ENCODE assay signal across 13 mouse cellular contexts in the genomic region with DNA sequence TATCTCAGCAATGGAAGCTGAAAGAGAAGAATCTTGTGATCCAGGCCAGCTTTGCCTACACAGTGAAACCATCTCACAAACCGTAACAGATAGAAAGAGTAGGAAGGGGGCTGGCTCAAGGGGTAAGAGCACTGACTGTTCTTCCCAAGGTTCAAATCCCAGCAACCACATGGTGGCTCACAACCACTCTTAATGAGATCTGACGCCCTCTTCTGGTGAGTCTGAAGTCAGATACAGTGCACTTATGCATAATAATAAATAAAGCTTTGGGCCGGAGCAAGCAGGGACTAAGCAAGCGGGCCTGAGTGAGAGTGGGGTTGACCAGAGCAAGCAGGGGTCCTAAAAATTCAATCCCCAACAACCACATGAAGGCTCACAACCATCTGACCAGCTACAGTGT. TPM values are rescaled to one million over a fixed set of nuclear protein-coding genes. Genes with fewer than 3 reads are reported as not detected.
DNase-seq lines count a peak whose midpoint lies in the region; ATAC-seq and TF ChIP-seq lines count a peak whose summit lies in the region.
"Had no signal": no experiment of that assay in that cellular context is flagged by ENCODE, and none has a peak within 500 bp of the region (broad histone marks: within the 10 kb centered on the region; RNA-seq: fewer than 3 reads in every experiment).

No protein-coding gene starts in this region.

- no peak for TF ChIP-seq EP300 in liver, postnatal 0 days (IDR thresholded peaks at IDR 0.05; ENCODE audit: low read depth)

- H3K4me3 ChIP-seq in gastrocnemius, adult 2 months = no peak overlapping the region
- H3K4me3 ChIP-seq in liver, postnatal 0 days (ENCODE audit: low read depth, low read length) = no peak overlapping the region
- no peak overlapping the region for H3K4me3 ChIP-seq in liver, embryonic 11.5 days (ENCODE audit: low read depth, low read length)
- H3K4me3 ChIP-seq: limb, embryonic 13.5 days; liver, embryonic 15.5 days; stomach, embryonic 15.5 days had no signal

- no peaks in the 10 kb centered on the region for H3K4me1 ChIP-seq in liver, postnatal 0 days (ENCODE audit: insufficient read depth)
- no peaks in the 10 kb centered on the region for H3K4me1 ChIP-seq in liver, embryonic 11.5 days (replicated peaks; ENCODE audit: control insufficient read depth, insufficient read depth, low read length)
- H3K4me1 ChIP-seq: limb, embryonic 13.5 days; liver, embryonic 15.5 days; stomach, embryonic 15.5 days had no signal

- no peak overlapping the region for H3K9ac ChIP-seq in liver, postnatal 0 days (replicated peaks)
- no peak overlapping the region for H3K9ac ChIP-seq in liver, embryonic 11.5 days (ENCODE audit: low read depth, low read length)
- H3K9ac ChIP-seq: limb, embryonic 13.5 days; liver, embryonic 15.5 days; stomach, embryonic 15.5 days had no signal

- 86% methylated on average over 4 of the region's 4 CpGs for WGBS in liver, postnatal 0 days (ENCODE audit: insufficient replicate concordance)
- 79% methylated on average over 4 of the region's 4 CpGs for WGBS in liver, embryonic 11.5 days

- H3K27me3 ChIP-seq in liver, postnatal 0 days (ENCODE audit: insufficient read depth, low read length) = no peaks in the 10 kb centered on the region
- H3K27me3 ChIP-seq in liver, embryonic 11.5 days (replicated peaks; ENCODE audit: control insufficient read depth, insufficient read depth, low read length) = no peaks in the 10 kb centered on the region
- H3K27me3 ChIP-seq: limb, embryonic 13.5 days; liver, embryonic 15.5 days; stomach, embryonic 15.5 days had no signal

- peak; percentile 29; the same call in 1 of the 2 replicates for TF ChIP-seq CTCF in gastrocnemius, adult 2 months (IDR thresholded peaks at IDR 0.05)
- peak; percentile 26; the same call in 1 of the 2 replicates for TF ChIP-seq CTCF in liver, postnatal 0 days (IDR thresholded peaks at IDR 0.05; ENCODE audit: low read depth)

- H3K9me3 ChIP-seq in liver, postnatal 0 days (ENCODE audit: low read length) = no peaks in the 10 kb centered on the region
- no peaks in the 10 kb centered on the region for H3K9me3 ChIP-seq in liver, embryonic 11.5 days (ENCODE audit: control insufficient read depth, low read length)
- H3K9me3 ChIP-seq: limb, embryonic 13.5 days; liver, embryonic 15.5 days; stomach, embryonic 15.5 days had no signal

- intact Hi-C loops in gastrocnemius, adult 2 months (cut with DNase I) = no loop called here

- no peak overlapping the region for H3K27ac ChIP-seq in gastrocnemius, adult 2 months
- H3K27ac ChIP-seq in liver, postnatal 0 days (ENCODE audit: low read depth) = no peak overlapping the region
- H3K27ac ChIP-seq in liver, embryonic 11.5 days (ENCODE audit: low read depth, low read length) = no peak overlapping the region
- H3K27ac ChIP-seq: limb, embryonic 13.5 days; liver, embryonic 15.5 days; stomach, embryonic 15.5 days had no signal

- ATAC-seq in liver, postnatal 0 days = no peak
- no peak for ATAC-seq in liver, embryonic 11.5 days (replicated peaks; ENCODE audit: low FRiP score)

- H3K4me2 ChIP-seq in liver, postnatal 0 days (ENCODE audit: low read depth, low read length) = no peak overlapping the region
- H3K4me2 ChIP-seq in liver, embryonic 11.5 days = no peak overlapping the region
- H3K4me2 ChIP-seq: limb, embryonic 13.5 days; liver, embryonic 15.5 days; stomach, embryonic 15.5 days had no signal

- peaks cover 74% of the 10 kb centered on the region for H3K36me3 ChIP-seq in liver, postnatal 0 days (replicated peaks; ENCODE audit: insufficient read depth, low read length)
- H3K36me3 ChIP-seq in liver, embryonic 11.5 days (ENCODE audit: control insufficient read depth, insufficient read depth, low read length) = peaks cover 70% of the 10 kb centered on the region

- no peak for DNase-seq in gastrocnemius, adult 2 months
- no peak for DNase-seq in gastrocnemius, postnatal 10 days
- DNase-seq in liver, postnatal 0 days = no peak
- no peak for DNase-seq in liver, embryonic 11.5 days (ENCODE audit: low spot score)
- DNase-seq in B cell, adult 2 months = peak; percentile 37 to 50
- peak; percentile 38 for DNase-seq in T-cell, adult 2 months (ENCODE audit: low spot score)
- no peak for DNase-seq in adipocyte (ENCODE audit: low spot score)
- DNase-seq: cerebellum, adult 9-11 months; gastrocnemius, postnatal 14 days; midbrain, embryonic 14.5 days had no signal

RNA-seq across cellular contexts. Expression of gene Smarcc1, which starts 24.2 kb away (rescaled TPM):
- total RNA-seq in gastrocnemius, adult 2 months (2021) = 10 to 100 TPM; 21.0 to 25.6 TPM
- 10 to 100 TPM; 34.5 to 41.9 TPM for total RNA-seq in gastrocnemius, postnatal 10 days (2021)
- polyA plus RNA-seq in liver, postnatal 0 days (2015; fragmentation: Nextera tagmentation; extraction: Ambion mirVana) = 13.5 and 18.5 TPM in 2 replicates
- 69.1 and 72.5 TPM in 2 replicates for polyA plus RNA-seq in liver, embryonic 11.5 days (2014; fragmentation: Nextera tagmentation; extraction: Ambion mirVana)

RNA-seq across cellular contexts. Expression of gene Dhx30, which starts 24.3 kb away (rescaled TPM):
- total RNA-seq in gastrocnemius, adult 2 months (2021) = 10 to 100 TPM; 28.2 to 35.5 TPM
- 10 to 100 TPM; 43.3 to 45.5 TPM for total RNA-seq in gastrocnemius, postnatal 10 days (2021)
- polyA plus RNA-seq in liver, postnatal 0 days (2015; fragmentation: Nextera tagmentation; extraction: Ambion mirVana) = 19.0 and 24.8 TPM in 2 replicates
- polyA plus RNA-seq in liver, embryonic 11.5 days (2014; fragmentation: Nextera tagmentation; extraction: Ambion mirVana) = 113 and 124 TPM in 2 replicates

Comparison
In these comparisons a context has a peak if more than half of its experiments do, and no peak if none do; other contexts are left out.
1. DNase-seq: peak in B cell, adult 2 months (2 of 2) and T-cell, adult 2 months (single experiment); none in gastrocnemius, adult 2 months (single experiment), gastrocnemius, postnatal 10 days (single experiment), liver, postnatal 0 days (single experiment), liver, embryonic 11.5 days (single experiment) and adipocyte (single experiment).